Mouse (Mus musculus): Measurements from ENCODE around the gene Mst1r. TPM values are rescaled to one million over a fixed set of nuclear protein-coding genes. Genes with fewer than 3 reads are reported as not detected.

The Mst1r gene
- total RNA-seq (2021) = 10 to 100 TPM; 10.8 to 11.4 TPM
- long read RNA-seq, experiment 1, full-length matches to known transcripts = 2 of 5 reads
- long read RNA-seq, experiment 1, partial matches to known transcripts = 0 of 5 reads
- long read RNA-seq, experiment 1, other reads (novel, unspliced or antisense) = 3 of 5 reads
- long read RNA-seq, experiment 2, full-length matches to known transcripts = 1 of 3 reads
- long read RNA-seq, experiment 2, partial matches to known transcripts = 2 of 3 reads
- long read RNA-seq, experiment 2, other reads (novel, unspliced or antisense) = 0 of 3 reads

- peak; percentile 69 to 77 for DNase-seq (ENCODE audit: low spot score in 2 of 2)
These were observed at the start of gene Mst1r for GRCm38 (mm10) chr9:107906252-107906966. Mst1r (plus strand) TSS chr9:107906873.

GRCm38 (mm10) chr9:107858343-107858742 lies 48.3 kb upstream of the Mst1r start:
- DNase-seq (ENCODE audit: low spot score in 2 of 2) = no peak

GRCm38 (mm10) chr9:107864493-107864892 lies 42.2 kb upstream of the Mst1r start:
- DNase-seq (ENCODE audit: low spot score in 2 of 2) = no peak

GRCm38 (mm10) chr9:107866081-107866480 lies 40.6 kb upstream of the Mst1r start:
- DNase-seq (ENCODE audit: low spot score in 2 of 2) = no peak

- peak; percentile 89 to 90 for DNase-seq (ENCODE audit: low spot score in 2 of 2)
These were observed 34.1 kb upstream of the Mst1r start for GRCm38 (mm10) chr9:107872350-107873098.

GRCm38 (mm10) chr9:107873137-107873536 lies 33.5 kb upstream of the Mst1r start, which contains the start of gene Rbm6:
Rbm6 (minus strand) TSS chr9:107873237.
- DNase-seq (ENCODE audit: low spot score in 2 of 2) = no peak

- DNase-seq (ENCODE audit: low spot score in 2 of 2) = no peak
These were observed 26.3 kb upstream of the Mst1r start for GRCm38 (mm10) chr9:107880411-107880810.

- DNase-seq (ENCODE audit: low spot score in 2 of 2) = peak; percentile 81
These were observed 18.8 kb upstream of the Mst1r start, which contains the start of gene Mon1a for GRCm38 (mm10) chr9:107887804-107888266. Mon1a (plus strand) TSS chr9:107888151.

GRCm38 (mm10) chr9:107888267-107888850 lies 18.3 kb upstream of the Mst1r start:
- DNase-seq (ENCODE audit: low spot score in 2 of 2) = no peak

- DNase-seq (ENCODE audit: low spot score in 2 of 2) = no peak
These were observed 16.4 kb upstream of the Mst1r start for GRCm38 (mm10) chr9:107890260-107890659.

GRCm38 (mm10) chr9:107891023-107891422 lies 15.7 kb upstream of the Mst1r start:
- no peak for DNase-seq (ENCODE audit: low spot score in 2 of 2)

- no peak for DNase-seq (ENCODE audit: low spot score in 2 of 2)
These were observed 8.1 kb upstream of the Mst1r start for GRCm38 (mm10) chr9:107898563-107898962.

GRCm38 (mm10) chr9:107899855-107900254 lies 6.8 kb upstream of the Mst1r start:
- DNase-seq (ENCODE audit: low spot score in 2 of 2) = no peak

GRCm38 (mm10) chr9:107900840-107901626 lies 5.6 kb upstream of the Mst1r start:
- DNase-seq (ENCODE audit: low spot score in 2 of 2) = peak; percentile 45 to 59

GRCm38 (mm10) chr9:107901627-107901914 lies 5.1 kb upstream of the Mst1r start:
- no peak for DNase-seq (ENCODE audit: low spot score in 2 of 2)

- DNase-seq (ENCODE audit: low spot score in 2 of 2) = peak; percentile 85 to 90
These were observed 1.9 kb upstream of the Mst1r start for GRCm38 (mm10) chr9:107904726-107905125.

- peak in 1 of 2 experiments; percentile 32 for DNase-seq (ENCODE audit: low spot score in 2 of 2)
These were observed 511 bp downstream of the Mst1r start for GRCm38 (mm10) chr9:107906967-107907800.

- no peak for DNase-seq (ENCODE audit: low spot score in 2 of 2)
These were observed 1.1 kb downstream of the Mst1r start for GRCm38 (mm10) chr9:107907801-107908120.

GRCm38 (mm10) chr9:107908410-107909158 lies 1.9 kb downstream of the Mst1r start:
- peak in 1 of 2 experiments; percentile 42 for DNase-seq (ENCODE audit: low spot score in 2 of 2)

All from adrenal gland, adult 18-20 months (tissue).